Mouse (Mus musculus) olfactory bulb, adult 2 months (tissue): ENCODE measurements around the gene Arhgdia.

Experiments used
- CTCF ChIP-seq: fragments of 200-500 bp; IDR thresholded peaks from 2 replicates; pipeline ENCODE4 v1.5.1; 2012; ENCODE audit warnings: low read depth, mild to moderate bottlenecking, low read length, moderate library complexity; ENCODE audit not compliant: insufficient read depth
- POLR2A ChIP-seq: fragments of 200-500 bp; IDR thresholded peaks from 2 replicates; pipeline ENCODE4 v1.6.1; 2012; ENCODE audit warnings: mild to moderate bottlenecking, low read depth, low read length, moderate library complexity; ENCODE audit not compliant: insufficient read depth

- no peak for TF ChIP-seq CTCF
- no peak for TF ChIP-seq POLR2A
Measured at GRCm38 (mm10) chr11:120531646-120532045, 49.8 kb downstream of the Arhgdia start.
